ENCODE assay signal across 13 mouse cellular contexts in the genomic region with DNA sequence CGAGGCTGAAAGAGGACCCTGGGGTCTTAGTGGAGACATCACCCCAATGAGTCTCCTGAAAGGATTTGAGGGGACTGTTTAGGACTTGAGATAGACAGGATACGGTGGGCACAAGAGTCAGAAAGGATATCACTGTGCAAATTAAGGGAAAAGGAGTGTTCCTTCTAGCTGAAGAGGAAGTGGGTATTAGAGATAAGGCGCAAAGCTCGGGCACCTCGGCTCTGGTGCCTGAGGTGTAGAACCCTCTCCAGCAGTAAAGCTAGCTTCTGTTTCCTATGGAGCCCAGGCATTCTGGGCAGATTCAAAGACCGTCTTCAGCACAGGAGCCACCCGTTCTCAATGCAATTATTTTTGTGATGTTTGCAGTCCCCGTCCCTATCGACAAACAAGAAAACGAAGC. TPM values are rescaled to one million over a fixed set of nuclear protein-coding genes. Genes with fewer than 3 reads are reported as not detected.
"Had no signal": no experiment of that assay in that cellular context is flagged by ENCODE, and none has a peak within 500 bp of the region (broad histone marks: within the 10 kb centered on the region; RNA-seq: fewer than 3 reads in every experiment).

No protein-coding gene starts in this region.

- DNase-seq: kidney, adult 18-20 months; kidney, postnatal 10 days; liver; lung, adult 2 months; lung, postnatal 4 days; right cerebral cortex, postnatal 14 days had no signal

- H3K4me3 ChIP-seq: layer of hippocampus, adult 2 months; limb, embryonic 12.5 days; midbrain, embryonic 12.5 days had no signal

- H3K27ac ChIP-seq: layer of hippocampus, adult 2 months; limb, embryonic 12.5 days; liver, embryonic 14.5 days; midbrain, embryonic 12.5 days had no signal

- H3K27me3 ChIP-seq: limb, embryonic 12.5 days; midbrain, embryonic 12.5 days had no signal

- H3K4me1 ChIP-seq: limb, embryonic 12.5 days; midbrain, embryonic 12.5 days had no signal

- H3K4me2 ChIP-seq: limb, embryonic 12.5 days; midbrain, embryonic 12.5 days had no signal

- H3K9me3 ChIP-seq: limb, embryonic 12.5 days; midbrain, embryonic 12.5 days had no signal

- ATAC-seq: lung, postnatal 0 days; midbrain, embryonic 16.5 days had no signal

- H3K36me3 ChIP-seq: limb, embryonic 12.5 days; midbrain, embryonic 12.5 days had no signal

- H3K9ac ChIP-seq: limb, embryonic 12.5 days; liver, embryonic 14.5 days; midbrain, embryonic 12.5 days had no signal

RNA-seq across cellular contexts. Expression of gene Igf1, which starts 56.9 kb away (rescaled TPM):
- total RNA-seq: megakaryocyte-erythroid progenitor cell, adult 5-6 weeks had no signal
